ENCODE assay signal across 8 mouse cellular contexts in genomic region chr3:108200329-108201323, GRCm38 (mm10). TPM values are rescaled to one million over a fixed set of nuclear protein-coding genes. Genes with fewer than 3 reads are reported as not detected.
DNase-seq lines count a peak whose midpoint lies in the region; ATAC-seq lines count a peak whose summit lies in the region.

TSS of gene Cyb561d1 (minus strand) at chr3:108201212.

- peak within 1 kb of the TSS; percentile 77 for H3K27ac ChIP-seq in hindbrain, embryonic 14.5 days

- no peaks in the 10 kb centered on the region for H3K9me3 ChIP-seq in hindbrain, embryonic 14.5 days (ENCODE audit: control insufficient read depth, low read length)

- H3K4me1 ChIP-seq in hindbrain, embryonic 14.5 days (replicated peaks; ENCODE audit: control insufficient read depth, insufficient read depth, low read length) = peaks cover 28% of the 10 kb centered on the region

- peak; percentile 84 for ATAC-seq in hindbrain, embryonic 14.5 days (ENCODE audit: low FRiP score)

- H3K4me2 ChIP-seq in hindbrain, embryonic 14.5 days (replicated peaks) = peak within 1 kb of the TSS; percentile 60

- H3K27me3 ChIP-seq in hindbrain, embryonic 14.5 days (ENCODE audit: control insufficient read depth, insufficient read depth, low read length) = no peaks in the 10 kb centered on the region

- H3K36me3 ChIP-seq in hindbrain, embryonic 14.5 days (replicated peaks; ENCODE audit: control insufficient read depth, insufficient read depth) = peaks cover 46% of the 10 kb centered on the region

- DNase-seq in WW6 (ENCODE audit: low read depth, low spot score) = peak; percentile 94
- DNase-seq in cerebellum, postnatal 36 days = peak; percentile 85 to 86
- DNase-seq in frontal cortex, postnatal 36 days (ENCODE audit: low spot score in 2 of 2) = peak; percentile 89
- DNase-seq in hindbrain, embryonic 14.5 days (ENCODE audit: low spot score) = peak; percentile 75
- peak; percentile 90 for DNase-seq in layer of hippocampus, postnatal 36 days
- peak; percentile 96 for DNase-seq in lung, postnatal 25 days (ENCODE audit: low spot score)
- DNase-seq in retina, embryonic 14.5 days (ENCODE audit: low spot score) = peak; percentile 90
- DNase-seq in thymus, postnatal 4 days = peak; percentile 99

- WGBS in hindbrain, embryonic 14.5 days = 3% methylated on average over 44 of the region's 44 CpGs

- H3K4me3 ChIP-seq in hindbrain, embryonic 14.5 days (replicated peaks; ENCODE audit: low read length) = peak within 1 kb of the TSS; percentile 45

- H3K9ac ChIP-seq in hindbrain, embryonic 14.5 days = peak within 1 kb of the TSS; percentile 65

RNA-seq across cellular contexts. Expression of gene Cyb561d1, which starts in this region (rescaled TPM):
- 2.4 and 2.7 TPM in 2 replicates for polyA plus RNA-seq in hindbrain, embryonic 14.5 days (2014; fragmentation: Nextera tagmentation; extraction: Ambion mirVana)
- 10 to 100 TPM; 16.4 to 16.5 TPM for total RNA-seq in layer of hippocampus, postnatal 36 days (2021)

Comparison
In these comparisons a context has a peak if more than half of its experiments do, and no peak if none do; other contexts are left out.
1. Peak in every context shown above with its lines: DNase-seq, ATAC-seq, H3K4me3 ChIP-seq and H3K27ac ChIP-seq.